Mouse (Mus musculus) G1E (cell line): Measurements from ENCODE around the gene Robo2.

Experiments
- CTCF ChIP-seq: IDR thresholded peaks from 2 replicates; pipeline ENCODE4 v1.5.1; 2012; ENCODE audit warnings: low read depth, low read length, inconsistent platforms, mixed read lengths
- GATA1 ChIP-seq: IDR thresholded peaks from 2 replicates; pipeline ENCODE4 v1.6.1; 2012; ENCODE audit warnings: borderline replicate concordance, low read length, inconsistent platforms, mixed read lengths
- POLR2AphosphoS5 ChIP-seq: IDR thresholded peaks from 2 replicates; pipeline ENCODE4 v1.6.1; 2012; ENCODE audit warnings: low read depth, low read length, inconsistent platforms; ENCODE audit not compliant: insufficient replicate concordance
- TAL1 ChIP-seq: conservative IDR thresholded peaks from 2 replicates; pipeline ENCODE4 v1.6.1; 2012; ENCODE audit warnings: low read depth, low read length, inconsistent platforms, mixed read lengths

- TF ChIP-seq CTCF, result no peak
- no peak for TF ChIP-seq POLR2AphosphoS5
- TF ChIP-seq TAL1, result no peak
- no peak for TF ChIP-seq GATA1
Observed at GRCm38 (mm10) chr16:74172673-74173072, 239.0 kb downstream of the Robo2 start.
